Mouse (Mus musculus): Measurements from ENCODE around the gene Jaml. TPM values are rescaled to one million over a fixed set of nuclear protein-coding genes. Genes with fewer than 3 reads are reported as not detected.

Gene Jaml
- polyA plus RNA-seq, 1 experiment from 2014 or later: 0.30 TPM

GRCm38 (mm10) chr9:45146267-45146597 lies 67.2 kb downstream of the Jaml start:
- DNase-seq (peak; percentile 86), ATAC-seq (ENCODE audit: insufficient read depth) (no peak)
- peak; percentile 94 for TF ChIP-seq CTCF (IDR thresholded peaks at IDR 0.05; ENCODE audit: low read depth)
- Histone ChIP-seq H3K27ac (ENCODE audit: low read depth) (no peak overlapping the region), H3K36me3 (ENCODE audit: insufficient read depth) (no peaks in the 10 kb centered on the region), H3K9ac (peak overlapping the region; percentile 37; the same call in 1 of the 2 replicates), H3K4me3 (ENCODE audit: low read depth, low read length) (peak overlapping the region; percentile 21; the same call in 1 of the 2 replicates), H3K4me2 (peak overlapping the region; percentile 62), H3K4me1 (ENCODE audit: insufficient read depth) (no peaks in the 10 kb centered on the region), H3K9me3 (ENCODE audit: low read depth, low read length) (no peaks in the 10 kb centered on the region), H3K27me3 (ENCODE audit: insufficient read depth, low read length) (peaks cover 35% of the 10 kb centered on the region)
- WGBS: 2% methylated on average over 5 of the region's 5 CpGs

GRCm38 (mm10) chr9:45150933-45151332 lies 72.0 kb downstream of the Jaml start:
- 33% methylated on average over 1 of the region's 1 CpGs for WGBS
- Histone ChIP-seq H3K27ac (ENCODE audit: low read depth) (no peak overlapping the region), H3K4me2 (no peak overlapping the region), H3K36me3 (ENCODE audit: insufficient read depth) (no peaks in the 10 kb centered on the region), H3K4me1 (ENCODE audit: insufficient read depth) (no peaks in the 10 kb centered on the region), H3K4me3 (ENCODE audit: low read depth, low read length) (no peak overlapping the region), H3K27me3 (ENCODE audit: insufficient read depth, low read length) (peaks cover 7% of the 10 kb centered on the region), H3K9me3 (ENCODE audit: low read depth, low read length) (no peaks in the 10 kb centered on the region), H3K9ac (no peak overlapping the region)
- ATAC-seq (ENCODE audit: insufficient read depth) (no peak), DNase-seq (no peak)
- TF ChIP-seq CTCF (IDR thresholded peaks at IDR 0.05; ENCODE audit: low read depth): no peak

GRCm38 (mm10) chr9:45153361-45153760 lies 74.4 kb downstream of the Jaml start:
- no peak overlapping the region for H3K9ac ChIP-seq
- no peaks in the 10 kb centered on the region for H3K4me1 ChIP-seq (ENCODE audit: insufficient read depth)
- no peak for DNase-seq
- H3K27me3 ChIP-seq (ENCODE audit: insufficient read depth, low read length): no peaks in the 10 kb centered on the region
- H3K9me3 ChIP-seq (ENCODE audit: low read depth, low read length): no peaks in the 10 kb centered on the region
- ATAC-seq (ENCODE audit: insufficient read depth): no peak
- H3K4me2 ChIP-seq: no peak overlapping the region
- no peak overlapping the region for H3K4me3 ChIP-seq (ENCODE audit: low read depth, low read length)
- WGBS: 46% methylated on average over 7 of the region's 7 CpGs
- H3K27ac ChIP-seq (ENCODE audit: low read depth): no peak overlapping the region
- TF ChIP-seq CTCF (IDR thresholded peaks at IDR 0.05; ENCODE audit: low read depth): no peak
- no peaks in the 10 kb centered on the region for H3K36me3 ChIP-seq (ENCODE audit: insufficient read depth)

Other genes starting within 250 kb of the Jaml start
- 14.4 and 14.7 TPM in 2 replicates for gene Kmt2a, start 197.9 kb upstream of the Jaml start, polyA plus RNA-seq (2014; fragmentation: Nextera tagmentation; extraction: Ambion mirVana)
- 618 and 665 TPM in 2 replicates for gene Atp5l, start 158.4 kb upstream of the Jaml start, polyA plus RNA-seq (2014; fragmentation: Nextera tagmentation; extraction: Ambion mirVana)
- 30.3 and 33.5 TPM in 2 replicates for gene Ube4a, start 113.6 kb upstream of the Jaml start, polyA plus RNA-seq (2014; fragmentation: Nextera tagmentation; extraction: Ambion mirVana)
- gene Cd3g, start 98.8 kb upstream of the Jaml start, polyA plus RNA-seq (2014; fragmentation: Nextera tagmentation; extraction: Ambion mirVana): 0.34 TPM in 1 of 2 replicates, not detected in the other
- not detected in 2 replicates for gene Cd3d, start 97.4 kb upstream of the Jaml start, polyA plus RNA-seq (2014; fragmentation: Nextera tagmentation; extraction: Ambion mirVana)
- gene Cd3e, start 69.6 kb upstream of the Jaml start, polyA plus RNA-seq (2014; fragmentation: Nextera tagmentation; extraction: Ambion mirVana): not detected in 2 replicates
- gene Mpzl2, start 39.4 kb upstream of the Jaml start, polyA plus RNA-seq (2014; fragmentation: Nextera tagmentation; extraction: Ambion mirVana): 14.7 and 15.0 TPM in 2 replicates
- gene Mpzl3, start 24.0 kb upstream of the Jaml start, polyA plus RNA-seq (2014; fragmentation: Nextera tagmentation; extraction: Ambion mirVana): 1.9 and 2.1 TPM in 2 replicates
- gene Scn2b, start 38.6 kb downstream of the Jaml start, polyA plus RNA-seq (2014; fragmentation: Nextera tagmentation; extraction: Ambion mirVana): 3.2 and 3.9 TPM in 2 replicates
- not detected in 2 replicates for gene Scn4b, start 59.2 kb downstream of the Jaml start, polyA plus RNA-seq (2014; fragmentation: Nextera tagmentation; extraction: Ambion mirVana)
- 0.13 TPM in 1 of 2 replicates, not detected in the other for gene BC049352, start 102.8 kb downstream of the Jaml start, polyA plus RNA-seq (2014; fragmentation: Nextera tagmentation; extraction: Ambion mirVana)
- 0.54 and 1.1 TPM in 2 replicates for gene Tmprss4, start 124.9 kb downstream of the Jaml start, polyA plus RNA-seq (2014; fragmentation: Nextera tagmentation; extraction: Ambion mirVana)
- 0.63 and 1.3 TPM in 2 replicates for gene Il10ra, start 190.0 kb downstream of the Jaml start, polyA plus RNA-seq (2014; fragmentation: Nextera tagmentation; extraction: Ambion mirVana)
- gene Tmprss13, start 239.9 kb downstream of the Jaml start, polyA plus RNA-seq (2014; fragmentation: Nextera tagmentation; extraction: Ambion mirVana): 0.12 TPM in 2 replicates

Measured in lung, embryonic 14.5 days (tissue).